Mouse (Mus musculus): Measurements from ENCODE around the gene Gm21440.
"Not testable (repeated sequence)": the region's sequence is repeated elsewhere in the genome, so short reads cannot be mapped to it uniquely, and the experiment has no call there.

Gm21440 gene

DNA sequence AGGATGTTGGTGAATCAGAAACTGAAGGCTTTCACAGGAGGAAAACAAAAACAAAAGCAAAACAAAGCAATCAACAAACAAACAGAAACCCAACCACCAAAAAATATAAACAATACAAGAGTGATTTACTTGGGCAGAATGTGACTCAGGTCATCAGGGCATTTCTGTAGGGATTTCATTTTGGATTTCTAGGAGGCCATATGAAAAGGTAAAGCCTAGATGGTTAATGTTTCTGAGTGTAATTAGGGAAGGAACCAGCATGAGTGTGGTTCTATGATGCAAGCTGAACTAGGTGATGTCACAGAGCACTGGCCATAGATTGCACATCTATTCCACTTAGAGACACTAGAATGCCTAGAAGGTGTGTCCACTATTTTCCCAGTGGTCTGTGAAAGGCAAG, at the start of gene Gm21440, which contains the start of gene Gm21454:
TSS of gene Gm21440 (plus strand) at position 301 of the 400 bp plus-strand sequence.
TSS of gene Gm21454 (plus strand) at position 352 of the 400 bp plus-strand sequence.
- not testable (repeated sequence) for DNase-seq (ENCODE audit: low spot score in 2 of 2)

DNA sequence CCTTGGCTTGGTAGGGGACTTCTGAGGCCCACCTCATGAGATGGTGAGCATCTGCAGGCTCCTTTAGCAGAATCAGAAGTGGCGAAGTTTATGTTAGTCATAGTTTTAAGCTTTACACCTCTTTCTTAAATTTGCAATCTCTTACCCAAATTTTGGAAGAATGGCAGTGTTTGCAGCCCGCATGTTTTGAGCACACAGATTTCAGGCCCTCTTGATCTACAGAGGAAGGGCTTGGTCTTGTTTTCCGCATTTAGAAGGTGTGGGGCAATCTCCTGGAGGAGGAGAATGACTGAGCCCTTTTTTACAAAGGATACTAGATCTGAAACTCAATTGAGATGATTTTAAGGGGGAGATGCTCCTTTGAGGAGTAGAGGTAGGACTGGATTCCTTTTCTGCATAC, 28.4 kb upstream of the Gm21440 start, which contains the start of gene Gm21828:
TSS of gene Gm21828 (minus strand) at position 101 of the 400 bp plus-strand sequence.
- not testable (repeated sequence) for DNase-seq (ENCODE audit: low spot score in 2 of 2)

All from urinary bladder, adult 18-20 months (tissue).